Mouse (Mus musculus) kidney, postnatal 25 days (tissue): Measurements from ENCODE around the gene Ifrd2.

Experiments used
- DNase-seq, 2 experiments: peaks; one replicate each; pipeline ENCODE4 v3.0.0; 2021; ENCODE audit warnings: mixed read lengths in 2 of 2

Gene Ifrd2

DNA sequence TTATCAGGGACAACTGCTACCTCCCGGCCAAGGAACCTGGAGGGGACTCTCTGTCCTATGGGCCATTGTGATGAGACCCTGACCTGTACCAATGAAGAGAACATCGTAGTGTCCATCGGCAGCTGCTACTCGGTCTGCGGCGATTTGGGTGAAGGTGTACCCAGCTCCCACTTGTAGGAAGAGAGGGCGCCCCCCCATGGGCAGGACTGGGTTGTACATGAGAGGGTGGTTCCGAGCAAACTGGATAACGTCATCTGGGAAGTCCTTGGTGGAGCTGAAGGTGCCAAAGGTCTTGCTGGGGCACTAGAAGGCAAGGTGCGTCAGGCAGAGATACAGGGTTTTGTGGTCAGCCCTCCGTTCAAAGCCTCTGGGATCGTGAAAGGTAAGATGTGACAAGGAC is 13.3 kb downstream of the Ifrd2 start:
- peak; percentile 52 to 80 for DNase-seq

DNA sequence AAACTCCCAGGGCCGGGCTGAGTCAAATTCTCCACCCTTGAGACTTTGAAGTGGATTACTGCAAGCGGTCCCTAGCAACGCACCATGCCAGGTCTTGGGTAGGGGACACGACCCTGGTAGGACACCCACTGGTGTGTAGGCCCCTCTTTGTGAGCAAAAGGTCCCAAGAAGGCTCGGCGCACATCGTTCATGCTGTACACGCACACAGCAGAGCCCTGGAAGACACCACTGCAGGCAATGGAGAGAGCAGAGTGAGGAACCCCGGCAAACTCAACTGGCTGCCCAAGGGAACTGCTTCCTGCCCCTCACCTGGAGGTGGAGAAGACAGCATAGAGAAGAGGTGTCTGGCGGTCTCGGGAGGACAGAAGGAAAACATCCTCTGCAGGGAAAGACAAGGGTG is 13.8 kb downstream of the Ifrd2 start:
- no peak for DNase-seq

DNA sequence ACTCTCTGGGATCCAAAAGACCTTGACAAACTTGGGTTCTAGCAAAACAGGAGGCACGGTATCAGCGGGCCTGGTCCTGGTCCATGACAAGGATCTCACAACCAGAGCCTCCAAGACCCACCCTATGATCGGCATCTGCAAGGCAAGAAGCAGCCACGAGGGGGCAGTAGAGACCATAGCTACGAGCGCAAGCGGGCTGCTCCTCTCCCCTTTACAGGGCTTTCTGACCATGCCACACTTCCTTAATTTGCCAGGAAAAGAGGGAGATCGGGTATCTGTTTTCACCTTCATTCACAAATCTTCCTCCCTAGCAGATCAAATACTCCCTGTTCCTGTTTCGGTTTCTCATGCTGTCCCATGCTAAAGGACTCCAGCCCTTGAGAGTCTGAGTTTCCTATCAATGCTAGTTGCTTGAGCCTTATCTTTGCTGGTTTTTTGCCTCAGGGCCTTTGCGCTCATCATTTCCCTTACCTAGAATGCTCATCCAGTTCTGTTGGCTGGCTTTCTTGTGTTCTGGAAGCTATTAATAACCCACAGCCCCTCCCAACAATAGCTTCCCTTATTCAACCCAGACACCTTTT is 14.7 kb downstream of the Ifrd2 start:
- peak; percentile 90 to 96 for DNase-seq

DNA sequence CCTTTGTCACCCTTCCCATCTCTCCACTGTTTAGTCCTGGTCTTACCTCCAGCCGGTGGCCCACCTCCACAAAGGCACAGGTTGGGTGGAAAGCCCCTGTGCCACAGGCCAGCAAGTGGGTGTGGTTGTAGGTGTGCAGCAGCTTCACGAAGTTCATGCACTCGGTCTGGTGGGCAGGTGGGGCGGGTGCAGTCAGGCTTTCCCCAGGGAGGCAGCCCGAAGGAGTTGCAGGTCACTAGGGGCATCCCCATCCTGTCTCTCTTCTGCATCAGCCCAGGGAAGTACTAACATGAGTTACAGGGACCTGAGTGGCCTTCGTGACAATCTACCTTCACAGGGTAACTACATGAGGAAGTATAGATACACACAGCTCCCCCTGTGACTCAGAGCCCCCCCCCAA is 15.8 kb downstream of the Ifrd2 start:
- no peak for DNase-seq

DNA sequence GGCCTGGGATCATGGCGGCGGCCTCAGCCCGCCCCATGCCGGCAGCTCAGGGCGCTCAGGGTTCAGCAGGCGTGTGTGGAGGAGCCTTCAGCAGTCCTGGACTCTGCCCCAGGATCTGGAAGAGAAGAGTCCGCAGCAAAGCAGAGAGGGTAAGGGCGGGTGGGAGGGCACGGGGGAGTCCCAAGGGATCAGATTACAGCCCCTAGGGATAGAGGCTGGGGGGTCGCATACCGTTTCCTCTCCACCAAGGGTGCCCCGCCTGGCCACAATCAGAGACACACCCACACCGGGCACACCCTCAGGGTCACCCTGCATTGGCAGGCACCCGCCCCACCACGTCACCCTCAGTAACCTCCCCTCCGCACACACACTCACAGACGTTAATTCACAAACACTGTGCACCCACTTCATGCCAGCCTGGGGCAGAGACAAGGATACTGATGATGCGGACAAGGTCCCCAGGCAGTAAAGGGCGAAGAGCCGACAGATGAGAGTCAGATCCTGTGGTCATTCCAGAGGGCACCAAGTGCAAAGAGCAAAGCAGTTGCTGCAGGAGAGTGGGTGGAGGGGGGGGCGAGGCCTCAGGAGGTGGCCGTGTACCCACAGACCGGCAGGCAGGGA is 17.7 kb downstream of the Ifrd2 start:
- peak; percentile 63 to 90 for DNase-seq

DNA sequence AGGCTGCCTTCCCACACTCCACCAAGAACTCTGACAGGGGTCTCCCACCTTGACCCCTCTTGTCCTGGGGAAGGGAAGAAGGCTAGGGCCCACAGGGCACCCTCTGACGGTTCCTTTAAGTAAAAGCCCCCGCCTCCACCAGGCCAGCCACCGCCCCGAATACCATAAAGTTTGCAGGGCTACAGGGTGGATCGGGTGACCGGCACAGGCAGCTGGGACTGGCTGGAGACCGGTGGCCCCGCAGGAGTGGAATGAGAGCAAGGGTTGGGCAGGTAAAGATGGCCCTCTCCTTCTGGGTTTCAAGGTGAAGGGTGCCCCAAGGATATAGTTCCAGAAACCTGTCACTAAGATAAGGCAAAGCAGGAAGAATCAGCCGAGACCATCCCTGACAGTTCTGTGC is 19.1 kb downstream of the Ifrd2 start:
- peak; percentile 68 to 88 for DNase-seq

DNA sequence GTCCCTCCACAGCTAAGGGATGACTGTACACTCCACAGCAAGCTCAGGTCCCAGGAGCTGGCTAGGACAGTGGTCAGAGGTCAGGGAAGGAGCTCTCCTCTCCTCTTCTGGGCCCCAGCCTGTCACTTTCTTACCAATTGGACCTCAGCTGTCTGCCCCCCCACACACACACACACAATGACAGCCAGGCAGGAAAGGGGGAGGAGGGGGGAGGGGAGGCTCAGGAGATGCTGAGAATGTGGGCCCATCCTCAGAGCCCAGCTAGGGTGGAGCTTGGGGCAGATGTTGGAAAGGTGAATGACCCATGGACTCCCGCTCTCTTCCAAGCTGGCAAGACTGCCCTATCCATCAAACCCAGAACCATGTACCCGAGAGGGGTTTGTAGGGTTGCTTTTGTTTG is 19.6 kb downstream of the Ifrd2 start:
- peak in 1 of 2 experiments; percentile 71 for DNase-seq

DNA sequence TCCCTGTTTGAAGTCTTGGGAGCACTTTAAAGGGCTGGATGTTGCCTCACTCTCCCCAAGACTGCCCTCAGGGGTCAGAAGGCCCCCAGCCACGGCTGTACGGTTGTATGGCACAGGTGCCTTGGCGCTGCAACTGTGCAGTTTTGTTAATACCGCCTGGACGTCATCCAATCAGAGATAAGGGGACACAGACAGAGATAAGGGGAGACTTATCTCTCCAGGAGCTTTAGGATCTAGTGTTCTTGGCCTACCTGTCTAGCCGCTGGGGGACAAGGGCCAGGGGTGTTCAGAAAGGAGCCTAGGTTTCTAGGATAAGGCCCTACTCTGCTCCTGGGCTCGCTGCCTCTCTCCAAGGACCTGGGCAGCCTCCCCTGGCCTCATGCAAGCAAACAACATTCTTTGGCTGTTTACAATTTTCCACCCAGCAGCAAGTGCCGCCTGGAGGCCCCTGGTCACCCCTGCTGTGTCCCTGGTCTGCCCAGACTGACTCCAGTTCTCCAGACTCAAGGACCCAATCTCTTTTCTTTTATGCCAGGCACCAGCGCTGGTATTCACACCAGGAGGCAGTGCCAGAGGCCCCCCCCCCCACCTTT is 20.3 kb downstream of the Ifrd2 start:
- DNase-seq = peak; percentile 45 to 69

DNA sequence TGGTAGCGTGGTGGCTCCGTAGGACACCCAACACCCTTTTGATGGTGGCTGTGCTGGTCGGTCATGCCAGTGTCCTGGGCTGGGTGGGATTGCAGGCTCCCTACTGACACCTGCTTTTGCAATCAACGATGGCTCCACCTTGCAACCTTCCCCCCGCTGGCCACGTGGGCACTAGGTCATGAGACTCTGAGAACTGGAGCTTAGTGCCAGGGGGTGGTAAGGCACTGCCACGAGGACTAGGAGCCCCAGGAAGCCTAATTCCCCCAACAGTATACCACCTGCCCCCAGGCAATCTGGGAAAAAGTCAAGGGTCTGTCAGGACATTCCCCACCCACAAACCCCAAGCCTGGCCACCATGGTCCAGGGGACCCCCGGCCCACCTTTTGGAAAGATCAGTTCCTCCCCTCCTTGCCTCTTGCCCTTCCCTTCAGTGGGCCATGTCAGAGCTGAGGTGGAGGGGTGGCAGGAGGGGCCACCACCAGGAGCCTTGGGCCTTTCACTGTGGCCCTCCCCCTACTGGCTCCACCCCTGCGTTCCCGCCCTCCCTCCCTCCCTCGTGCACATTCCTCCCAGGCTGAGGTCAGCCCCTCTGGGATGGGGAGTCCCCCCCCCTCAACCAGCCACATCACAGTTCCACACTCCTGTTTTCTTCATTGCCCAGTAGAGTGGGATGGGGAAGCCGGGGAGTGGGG is 21.4 kb downstream of the Ifrd2 start, which contains the start of gene Sema3b:
Gene Sema3b (minus strand): TSS at position 489 of the 692 bp plus-strand sequence.
- DNase-seq = peak; percentile 61 to 86

DNA sequence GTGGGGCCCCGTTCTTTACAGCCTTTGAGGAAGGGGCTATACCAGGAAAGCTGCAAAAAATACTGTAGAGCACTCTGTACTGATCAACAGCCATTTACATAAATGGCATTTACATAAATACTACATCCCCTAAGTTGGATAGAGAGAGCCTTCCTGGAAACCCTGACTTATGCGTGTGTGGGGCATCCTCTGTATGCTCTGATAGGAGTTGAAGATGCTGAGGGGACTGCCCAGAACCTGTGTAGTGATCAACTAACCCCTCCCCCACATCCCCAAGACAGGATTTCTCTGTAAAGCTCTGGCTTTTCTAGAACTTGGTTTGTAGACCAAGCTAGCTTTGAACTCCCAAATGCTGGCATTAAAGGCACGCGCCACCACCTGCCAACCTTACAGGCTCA is 22.0 kb downstream of the Ifrd2 start:
- no peak for DNase-seq

DNA sequence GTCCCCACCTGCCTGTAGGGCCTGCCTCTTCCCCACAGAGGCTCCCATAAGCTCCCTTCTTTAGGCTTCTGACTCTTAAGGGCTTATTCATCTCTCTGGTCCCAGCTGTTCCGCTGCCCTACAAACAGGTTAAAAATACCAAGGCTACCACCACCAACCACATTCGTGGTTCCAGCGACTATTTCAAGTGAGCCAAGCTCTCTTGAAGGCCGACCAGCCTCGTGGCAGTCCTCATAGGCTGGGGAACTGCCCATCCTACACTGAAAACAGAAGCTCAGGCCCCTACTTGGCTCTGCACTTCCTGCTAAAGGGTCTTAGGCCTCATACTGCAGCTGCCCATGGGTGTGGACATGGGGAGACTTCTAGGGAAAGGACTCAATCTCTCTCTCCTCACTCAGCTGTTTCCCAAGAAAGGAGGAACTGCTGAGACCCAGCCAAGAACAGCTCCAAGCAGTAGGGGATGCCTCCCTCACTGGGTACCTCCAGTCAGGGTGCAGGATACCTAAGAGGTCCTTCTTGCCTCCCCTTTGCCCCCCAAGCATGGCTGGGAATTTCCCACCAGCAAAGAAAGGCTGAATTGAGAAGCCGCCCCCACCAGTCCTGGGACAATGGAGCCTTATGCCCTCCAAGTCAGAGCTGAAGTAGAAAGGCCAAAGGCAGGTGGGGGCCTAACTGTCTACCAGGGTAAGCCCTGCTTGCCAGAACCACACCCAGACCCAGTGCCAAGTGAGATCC is 24.2 kb downstream of the Ifrd2 start:
- no peak for DNase-seq

DNA sequence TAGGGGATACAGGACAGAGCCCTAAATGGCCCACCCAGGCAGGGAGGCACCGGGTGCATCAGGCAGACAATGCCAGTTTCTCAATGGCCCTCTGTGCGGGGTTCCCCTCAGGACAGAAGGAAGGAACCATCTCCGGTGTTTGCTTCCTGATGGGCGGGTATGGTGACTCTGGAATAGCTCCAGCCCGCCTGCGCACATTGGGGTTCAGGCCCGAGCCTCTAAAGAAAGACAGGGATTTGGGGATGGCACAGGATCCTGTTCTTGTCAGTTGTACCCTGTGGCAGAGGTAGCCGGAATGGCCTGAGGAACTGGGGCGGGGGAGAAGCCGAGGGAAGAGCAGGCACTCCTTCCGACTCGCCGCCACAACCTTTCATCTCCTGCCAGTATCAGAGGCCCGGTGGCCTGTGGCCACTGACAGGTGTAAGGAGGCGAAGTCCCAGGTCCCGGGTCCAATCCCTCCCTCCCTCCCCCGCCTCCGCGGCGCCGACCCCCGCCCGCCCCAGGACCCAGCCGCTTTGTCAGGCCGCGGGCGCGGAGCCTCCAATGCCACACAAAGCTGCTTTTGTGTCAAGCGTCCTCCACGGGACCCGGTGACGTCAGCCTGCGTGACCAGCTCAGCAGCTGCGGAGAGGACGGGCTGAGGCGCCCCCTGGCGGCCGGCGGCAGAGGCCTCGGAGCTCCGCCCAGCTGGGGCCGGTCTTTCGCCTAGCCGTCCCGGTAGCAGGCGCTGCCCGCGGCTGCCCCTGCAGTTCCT is 24.9 kb downstream of the Ifrd2 start:
- DNase-seq = peak; percentile 99

DNA sequence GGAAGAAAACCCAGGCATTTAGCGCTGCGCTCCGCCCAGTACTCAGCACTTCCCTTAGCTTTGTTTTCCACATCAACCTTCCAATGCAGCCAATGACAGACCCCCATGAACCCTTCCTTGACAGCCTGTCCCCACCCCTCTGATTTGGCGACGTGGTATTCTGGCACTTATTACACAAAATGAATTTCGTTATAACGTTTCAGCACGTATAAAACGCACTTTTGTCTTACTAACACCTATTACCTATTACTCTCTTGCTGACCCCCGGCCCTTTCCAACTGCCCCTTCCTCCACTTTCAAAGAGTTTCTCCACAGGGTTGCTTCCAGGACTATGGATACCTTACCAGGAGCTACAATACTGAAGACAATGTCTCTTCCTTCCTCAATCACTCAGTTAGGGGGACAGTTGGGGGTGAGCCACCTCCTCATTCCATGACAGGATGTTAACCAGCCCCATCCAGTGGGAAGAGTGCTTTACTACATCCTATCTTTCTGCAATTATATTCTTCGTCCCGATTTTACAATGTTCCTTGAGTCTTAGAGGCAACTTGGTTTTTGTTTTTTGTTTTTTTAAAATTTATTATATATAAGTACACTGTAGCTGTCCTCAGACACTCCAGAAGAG is 25.6 kb downstream of the Ifrd2 start:
- no peak for DNase-seq

DNA sequence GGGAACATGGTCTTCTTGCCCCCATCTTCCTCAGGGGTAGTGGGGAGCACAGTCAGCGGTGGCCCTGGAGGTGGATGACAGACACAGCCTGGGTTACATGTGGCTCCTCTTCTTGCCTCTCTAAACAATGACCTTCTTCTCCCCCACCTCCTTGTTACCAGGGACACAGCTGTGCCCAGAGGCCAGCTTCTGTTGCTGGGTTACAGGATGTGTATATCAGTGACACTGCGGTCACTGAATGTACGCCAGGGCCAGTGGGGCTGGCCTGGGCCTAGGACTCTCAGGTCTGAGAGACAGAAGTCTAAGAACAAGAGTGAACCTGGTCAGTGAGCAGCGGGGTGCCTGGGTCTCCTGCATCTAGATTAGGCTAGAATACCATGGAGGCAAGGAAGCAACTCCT is 27.6 kb downstream of the Ifrd2 start:
- no peak for DNase-seq

DNA sequence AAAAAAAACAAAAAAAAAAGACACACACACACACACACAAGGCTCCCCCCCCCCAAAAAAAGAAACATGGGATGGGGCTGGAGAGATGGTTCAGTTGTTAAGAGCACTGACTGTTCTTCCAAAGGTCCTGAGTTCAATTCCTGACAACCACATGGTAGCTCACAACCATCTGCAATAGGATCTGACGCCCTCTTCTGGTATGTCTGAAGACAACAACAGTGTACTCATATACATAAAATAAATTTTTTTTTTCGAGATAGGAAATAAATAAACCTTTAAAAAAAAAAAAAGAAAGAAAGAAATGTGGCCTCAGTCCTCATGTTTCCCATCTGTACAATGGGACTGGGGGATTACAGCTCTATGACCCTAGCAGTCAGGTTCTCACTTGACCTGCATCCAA is 30.0 kb downstream of the Ifrd2 start:
- DNase-seq = no peak

DNA sequence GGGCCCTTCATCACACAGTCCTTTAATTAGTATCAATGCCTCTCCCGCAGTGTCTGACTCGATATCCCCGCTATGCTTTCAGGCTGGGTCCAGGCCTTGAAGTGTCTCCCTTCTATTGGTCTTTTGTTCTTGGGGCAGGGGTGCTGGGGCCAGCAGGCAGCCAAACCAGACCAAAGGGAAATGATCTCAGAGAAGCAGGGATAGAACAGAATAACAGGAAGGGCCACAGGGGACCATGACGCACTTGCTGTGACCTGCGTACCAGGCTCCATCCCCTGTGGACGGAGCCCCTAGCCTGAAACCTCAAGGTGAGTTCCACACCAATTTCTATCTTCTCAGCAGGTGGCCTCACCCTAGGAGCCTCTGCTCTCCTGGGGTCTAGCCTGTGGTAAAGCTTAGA is 30.7 kb downstream of the Ifrd2 start:
- DNase-seq = no peak

DNA sequence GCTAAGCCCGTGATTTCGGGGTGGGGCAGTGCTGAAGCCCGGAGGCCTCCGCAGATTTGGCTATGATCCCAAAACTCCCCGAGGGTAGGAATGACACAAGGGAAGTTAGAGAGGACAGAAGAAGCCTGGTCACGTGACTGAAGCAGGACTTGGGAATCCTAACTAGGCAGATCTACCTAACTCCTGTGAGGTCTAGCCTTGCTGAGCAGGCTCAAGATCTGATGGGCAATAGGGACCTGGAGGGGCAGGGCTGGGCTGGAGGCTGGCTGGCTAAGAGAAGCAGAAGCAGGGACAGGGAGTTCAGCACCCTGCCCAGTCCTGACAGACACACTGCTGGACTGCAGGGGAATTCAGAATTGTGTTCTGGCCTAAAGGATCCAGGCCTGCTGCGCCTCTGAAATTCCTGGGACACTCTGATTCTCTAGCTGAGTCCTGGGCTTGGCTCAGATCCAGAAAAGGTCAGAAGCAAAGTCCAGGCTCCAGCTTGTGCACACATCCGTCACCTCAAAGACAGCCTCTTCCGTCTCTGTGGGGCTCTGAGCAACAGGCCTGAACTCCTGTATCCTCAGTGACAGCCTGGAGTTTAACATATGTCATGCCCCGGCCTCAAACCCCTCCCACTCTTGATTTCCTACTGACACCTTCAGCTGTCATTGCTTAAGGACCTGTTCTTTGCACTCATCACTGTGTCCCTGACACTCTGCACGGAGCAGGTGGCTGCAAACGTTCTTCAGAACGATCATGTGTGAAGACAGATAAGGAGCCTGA is 31.5 kb downstream of the Ifrd2 start:
- peak; percentile 90 to 93 for DNase-seq

DNA sequence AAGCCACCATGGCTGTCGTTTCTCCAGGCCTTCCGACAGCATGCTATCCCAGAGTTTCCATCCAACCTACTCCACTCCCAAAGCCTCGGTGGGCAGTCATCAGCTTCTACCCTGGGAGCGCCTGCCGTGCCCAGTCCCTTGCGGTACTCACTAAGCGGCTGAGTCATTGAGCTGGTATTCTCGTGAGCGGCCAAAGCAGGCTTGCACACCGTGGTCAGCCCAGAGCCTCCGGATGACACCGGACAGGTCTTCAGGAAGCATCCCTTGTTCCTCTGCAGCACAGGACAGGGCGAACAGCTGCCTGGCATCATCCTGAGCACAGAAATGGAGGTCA is 32.1 kb downstream of the Ifrd2 start:
- DNase-seq = no peak

DNA sequence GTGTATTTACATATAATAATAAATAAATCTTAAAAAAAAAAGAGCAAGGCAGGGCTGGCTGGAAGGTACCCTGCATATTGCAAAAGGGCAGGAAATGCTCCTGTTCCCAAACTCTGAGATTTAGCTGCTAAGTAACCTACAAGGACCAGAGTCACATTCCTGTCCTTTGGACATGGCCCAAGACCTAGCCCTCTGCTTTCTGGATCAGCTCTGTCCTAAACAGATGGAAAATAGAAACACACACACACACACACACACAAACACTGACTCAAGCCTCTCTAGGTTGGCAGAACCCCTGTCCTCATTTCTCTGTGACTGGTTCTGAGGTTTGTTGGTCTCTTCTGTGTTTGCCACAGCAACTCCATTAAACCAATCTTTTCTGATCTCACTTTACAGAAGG is 33.5 kb downstream of the Ifrd2 start:
- DNase-seq = peak; percentile 64 to 70

DNA sequence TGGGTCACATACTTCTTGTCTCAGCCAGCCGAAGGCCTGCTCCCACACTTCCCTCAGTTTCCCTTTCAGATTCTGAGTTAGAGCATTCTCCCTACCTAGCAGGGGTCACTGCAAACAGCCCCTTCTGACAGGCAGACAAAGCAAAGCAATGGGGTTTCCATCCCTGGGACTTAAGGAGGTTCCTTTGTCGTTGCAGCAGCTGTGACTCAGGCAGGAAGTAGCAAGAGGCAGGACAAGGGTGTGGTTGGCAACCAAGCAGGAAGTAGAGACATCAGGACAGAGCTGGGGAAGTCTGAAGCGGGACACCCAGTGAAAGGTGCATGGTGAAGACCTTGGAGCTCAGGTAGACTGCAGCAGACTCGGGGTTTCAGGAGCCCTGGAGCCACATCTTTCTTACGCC is 37.1 kb downstream of the Ifrd2 start:
- peak; percentile 47 to 78 for DNase-seq

DNA sequence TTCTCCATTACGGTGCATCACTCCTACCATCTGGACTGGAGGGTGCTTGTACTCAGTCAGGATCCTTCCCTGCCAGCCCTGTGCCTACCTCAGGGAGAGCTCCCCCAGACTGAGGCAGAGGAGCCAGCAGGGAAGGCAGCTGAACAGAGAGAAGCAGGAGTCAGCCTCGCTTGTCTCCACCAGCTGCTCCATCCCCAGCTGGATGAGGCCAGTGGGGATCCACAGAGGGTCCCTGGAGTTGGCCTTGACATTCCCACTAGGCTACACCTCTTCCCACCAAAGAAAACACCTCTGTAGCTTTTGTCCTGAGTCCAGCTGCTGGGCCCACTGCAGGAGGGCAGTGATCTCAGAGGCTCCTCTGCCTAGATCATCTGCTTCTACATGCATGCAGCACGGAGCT is 37.5 kb downstream of the Ifrd2 start:
- DNase-seq = no peak
